Mouse (Mus musculus) T-helper 17 cell (primary cell): ENCODE results near the gene Ppp1r14b.

Experiments
- in situ Hi-C, 2 experiments: fragments of 300-600 bp; cut with MboI, MseI; formaldehyde crosslinking; loops; 1 replicate in 1 of 2; 2 replicates in 1 of 2; pipeline ENCODE4 v1.15.1; 2025; ENCODE audit warnings: high pct_unique_total_duplicates in 2 of 2

Gene Ppp1r14b

GRCm38 (mm10) chr19:6974211-6975205 lies at the start of gene Ppp1r14b:
Gene Ppp1r14b (plus strand): TSS chr19:6974968.
- in situ Hi-C loops = loop anchor here in 1 of 2 experiments (5.0 to 25.0 kb wide), 2 partner anchors 52 to 1938 kb away; partner anchors contain the start of genes B3gat3 and Esrra

DNA sequence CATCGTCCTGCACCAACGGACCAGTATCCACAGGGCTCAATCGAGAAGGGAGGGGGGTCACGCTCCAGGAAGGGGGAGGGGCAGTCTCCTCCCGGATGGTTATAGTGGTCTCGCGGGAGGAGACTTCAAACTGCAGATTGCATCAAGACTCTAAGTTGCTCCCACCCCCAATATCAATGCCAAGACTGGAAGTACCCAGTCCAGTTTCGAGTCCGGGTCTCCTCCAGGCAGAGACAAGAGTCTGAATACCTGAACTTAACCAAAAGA lies 49.5 kb upstream of the Ppp1r14b start, which contains the start of gene Catsperz:
TSS of gene Catsperz (minus strand) at position 74 of the 267 bp plus-strand sequence.
- in situ Hi-C loops = no loop called here

DNA sequence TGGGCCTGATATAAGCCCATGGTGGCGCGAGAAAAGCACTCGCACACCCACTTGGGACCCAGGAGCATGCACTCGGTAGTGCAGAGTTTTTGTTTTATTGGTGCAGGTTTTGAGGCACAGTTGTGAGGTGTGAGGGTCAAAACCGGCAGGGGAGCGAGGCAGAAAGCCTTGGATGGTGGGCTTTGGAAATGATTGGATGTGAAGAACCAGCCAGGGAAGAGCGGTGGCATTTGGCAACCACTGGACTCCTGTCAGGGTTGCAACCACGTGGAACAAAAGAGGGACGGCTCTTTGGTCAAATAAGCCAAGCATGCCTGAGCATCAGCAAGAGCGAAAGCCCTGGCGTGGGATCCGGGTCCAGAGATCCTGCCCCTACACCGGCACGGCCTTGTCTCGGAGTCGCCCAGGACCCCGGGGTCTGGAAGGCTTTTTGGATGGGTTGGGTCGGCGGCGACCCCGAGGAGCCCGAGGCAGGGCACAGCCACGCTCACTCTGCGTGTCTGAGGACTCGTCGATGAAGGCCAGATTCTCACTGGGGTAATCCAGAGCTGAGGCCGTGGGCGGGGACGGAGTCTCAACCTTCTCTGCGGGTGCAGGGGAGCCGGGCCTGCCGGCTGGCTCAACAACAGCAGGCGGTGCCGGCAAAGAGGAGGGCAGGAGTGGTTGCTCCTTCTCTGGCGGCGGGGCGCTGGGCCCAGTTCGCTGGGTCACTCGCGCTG lies 49.0 kb upstream of the Ppp1r14b start:
- in situ Hi-C loops = no loop called here

DNA sequence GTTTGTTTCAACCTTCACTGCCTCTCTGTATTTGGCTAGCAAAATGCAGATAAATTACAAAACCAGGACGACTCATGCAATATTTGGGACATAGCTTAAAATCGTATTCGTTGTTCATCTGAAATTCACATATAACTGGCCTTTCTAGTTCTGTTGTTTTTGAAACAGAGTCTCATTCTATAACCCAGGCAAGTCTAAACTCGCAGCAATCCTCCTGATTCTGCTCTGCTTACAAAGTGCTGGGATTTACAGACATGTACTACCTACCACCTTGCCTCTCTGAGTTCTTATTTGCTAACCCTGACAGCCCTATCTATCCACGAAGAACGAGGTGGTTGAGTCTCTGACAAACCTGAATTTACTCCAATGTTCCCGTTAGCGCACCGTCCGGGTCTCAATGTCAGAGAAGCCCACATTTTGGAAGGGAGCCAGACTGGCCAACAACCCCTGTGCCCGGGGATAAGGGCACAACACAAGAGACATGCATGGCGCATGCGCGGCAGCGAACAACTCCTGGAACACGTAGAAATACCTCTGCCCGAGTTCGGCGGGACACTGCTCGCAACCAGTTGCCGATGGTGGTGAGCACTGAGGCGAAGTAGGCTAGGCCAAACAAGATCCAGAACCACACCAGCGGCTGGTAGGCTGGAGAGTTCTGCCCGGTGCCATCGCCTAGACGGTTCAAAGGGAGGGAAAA lies 48.1 kb upstream of the Ppp1r14b start:
- in situ Hi-C loops = no loop called here

DNA sequence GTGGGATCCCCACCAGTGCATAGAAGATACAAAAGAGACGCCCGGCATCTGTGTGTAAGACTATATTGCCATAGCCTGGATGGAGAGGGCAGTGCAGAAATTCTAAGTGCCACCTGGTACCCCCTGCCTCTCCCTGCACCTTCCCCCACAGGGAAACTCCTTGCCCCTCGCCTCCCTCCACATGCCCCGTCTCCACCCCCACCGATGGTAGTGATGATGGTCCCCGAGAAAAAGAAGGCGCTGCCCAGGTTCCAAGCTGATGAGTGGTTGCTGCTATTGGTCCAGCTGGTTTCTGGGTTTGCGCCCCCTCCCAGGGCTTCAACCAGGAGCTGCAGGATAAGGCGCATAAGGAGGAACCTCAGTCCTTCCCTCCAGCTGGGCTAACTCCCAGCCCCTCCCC lies 46.7 kb upstream of the Ppp1r14b start:
- in situ Hi-C loops = no loop called here

- in situ Hi-C loops = loop anchor here in 1 of 2 experiments (10.0 kb wide), 1 partner anchor 246 kb away; no protein-coding TSS in a partner anchor
These were observed 43.8 kb upstream of the Ppp1r14b start for GRCm38 (mm10) chr19:6931002-6931401.

- in situ Hi-C loops = loop anchor here in 1 of 2 experiments (10.0 kb wide), 1 partner anchor 247 kb away; no protein-coding TSS in a partner anchor
These were observed 42.8 kb upstream of the Ppp1r14b start for GRCm38 (mm10) chr19:6932018-6932417.

DNA sequence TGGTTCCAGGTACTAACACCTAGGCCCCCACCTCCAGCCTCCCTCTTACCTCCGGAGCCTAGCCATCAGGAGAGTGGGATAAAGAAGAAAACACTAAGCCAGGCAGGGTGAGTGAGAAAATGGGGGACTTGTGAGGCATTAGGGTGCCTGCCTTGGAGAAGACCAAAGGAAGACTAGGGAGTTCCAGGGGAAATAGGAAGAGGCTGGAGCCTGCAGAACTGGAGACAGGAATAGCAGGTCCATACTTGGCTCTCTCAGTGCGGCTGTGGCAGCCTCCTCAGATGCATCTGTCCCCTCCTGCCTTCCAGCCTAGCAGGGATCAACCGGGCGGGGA lies 41.7 kb upstream of the Ppp1r14b start:
- in situ Hi-C loops = loop anchor here in 1 of 2 experiments (10.0 kb wide), 1 partner anchor 248 kb away; no protein-coding TSS in a partner anchor

DNA sequence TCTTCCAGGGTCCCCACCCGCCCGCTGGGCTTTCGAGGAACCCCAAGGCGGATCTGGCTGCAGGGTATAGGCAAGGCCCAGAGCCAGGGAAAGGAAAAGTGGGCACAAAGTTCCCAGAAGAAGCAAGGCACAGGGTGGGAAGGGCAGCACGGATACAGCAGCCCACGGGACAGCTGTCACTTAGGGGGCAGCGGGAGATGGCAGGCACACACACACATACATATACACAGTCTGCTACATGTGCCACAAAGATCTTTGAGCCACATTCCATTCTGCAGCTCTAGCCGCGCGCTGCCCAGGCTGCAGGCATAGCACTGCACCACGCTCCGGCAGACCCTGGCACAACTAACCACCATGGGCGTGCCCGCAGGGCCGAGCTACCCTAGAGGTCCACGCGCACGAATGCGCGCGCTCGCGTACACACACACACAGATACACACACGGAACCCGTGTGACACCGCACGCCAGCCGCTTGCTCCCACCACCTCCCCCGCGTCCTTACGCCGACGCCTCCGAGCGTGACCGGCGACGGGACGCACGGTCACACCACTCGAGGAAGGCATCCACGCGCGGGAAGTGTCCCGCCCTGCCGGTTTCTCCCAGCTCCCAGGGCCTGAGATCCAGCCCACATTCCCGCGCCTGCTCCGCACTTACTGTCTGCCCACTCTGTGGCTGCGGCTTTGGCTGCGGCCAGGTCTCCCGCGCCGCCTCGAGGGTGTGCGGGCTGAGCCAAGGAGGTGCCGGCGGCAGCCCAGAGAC lies 41.2 kb upstream of the Ppp1r14b start:
- in situ Hi-C loops = loop anchor here in 1 of 2 experiments (10.0 kb wide), 1 partner anchor 249 kb away; no protein-coding TSS in a partner anchor

GRCm38 (mm10) chr19:6934195-6934977 lies 40.4 kb upstream of the Ppp1r14b start, which contains the start of gene Kcnk4:
Gene Kcnk4 (minus strand): TSS chr19:6934515.
- in situ Hi-C loops = loop anchor here in 1 of 2 experiments (10.0 kb wide), 1 partner anchor 250 kb away; no protein-coding TSS in a partner anchor

DNA sequence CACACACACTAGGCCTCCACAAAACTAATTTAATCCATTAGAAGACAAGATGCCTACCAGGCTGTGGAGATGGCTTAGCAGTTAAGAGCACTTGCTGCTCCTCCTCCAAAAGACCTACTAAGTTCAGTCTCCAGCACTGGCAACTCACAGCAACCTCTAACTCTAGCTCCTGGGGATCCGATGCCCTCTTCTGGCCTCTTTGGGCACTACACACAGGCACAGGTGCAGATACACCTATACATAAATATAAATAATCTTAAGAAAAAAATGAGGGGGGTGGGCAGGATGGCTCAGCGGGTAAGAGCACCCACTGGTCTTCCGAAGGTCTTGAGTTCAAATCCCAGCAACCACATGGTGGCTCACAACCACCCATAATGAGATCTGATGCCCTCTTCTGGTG lies 38.5 kb upstream of the Ppp1r14b start:
- in situ Hi-C loops = loop anchor here in 1 of 2 experiments (10.0 kb wide), 1 partner anchor 251 kb away; no protein-coding TSS in a partner anchor

- in situ Hi-C loops = loop anchor here in 1 of 2 experiments (10.0 kb wide), 1 partner anchor 253 kb away; no protein-coding TSS in a partner anchor
These were observed 37.0 kb upstream of the Ppp1r14b start for GRCm38 (mm10) chr19:6937541-6938465.

DNA sequence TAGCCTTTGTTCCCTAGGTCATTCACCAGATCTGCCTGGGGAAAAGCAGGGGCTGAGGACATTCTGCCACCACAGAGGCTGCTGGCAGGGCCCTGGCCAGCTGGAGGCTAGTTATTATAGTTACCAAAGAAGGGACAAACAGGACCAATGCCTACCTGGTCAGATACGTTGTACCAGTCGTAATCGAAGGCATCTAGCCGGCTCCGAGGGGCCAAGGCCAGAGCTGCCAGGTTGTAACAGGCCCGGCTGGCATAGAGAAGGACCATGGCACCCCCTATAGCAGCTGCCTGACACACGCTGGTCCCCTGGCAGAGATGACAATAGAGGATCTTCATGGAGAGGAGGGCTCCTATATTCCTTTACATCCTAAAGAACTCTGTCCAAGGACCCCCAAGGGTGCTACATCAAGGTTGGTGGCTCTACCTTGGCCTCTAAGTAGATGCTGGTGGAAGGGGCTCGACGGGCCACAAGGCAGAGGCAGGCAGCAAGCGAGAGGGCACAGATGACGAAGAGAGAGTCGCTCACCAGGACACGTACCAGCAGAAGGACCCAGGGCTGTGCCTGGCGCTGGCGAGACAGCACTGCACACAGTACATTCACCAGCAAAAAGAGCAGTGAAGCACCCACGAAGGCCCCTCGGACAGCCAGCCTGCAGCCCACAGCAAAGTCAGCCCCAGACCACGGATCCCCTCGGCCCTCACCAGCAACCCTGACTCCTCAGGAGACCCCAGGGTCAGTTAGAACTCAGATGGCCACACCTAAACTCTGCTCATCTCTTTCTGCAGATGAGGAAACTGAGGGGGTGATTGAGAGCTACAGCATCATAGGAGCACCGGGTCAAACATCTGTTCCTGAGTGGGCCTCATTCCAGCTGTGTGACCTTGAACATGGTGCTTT lies 35.4 kb upstream of the Ppp1r14b start:
- in situ Hi-C loops = loop anchor here in 1 of 2 experiments (10.0 kb wide), 1 partner anchor 255 kb away; no protein-coding TSS in a partner anchor

- in situ Hi-C loops = no loop called here
These were observed 34.1 kb upstream of the Ppp1r14b start for GRCm38 (mm10) chr19:6940396-6941351.

GRCm38 (mm10) chr19:6941372-6942248 lies 33.2 kb upstream of the Ppp1r14b start, which contains the start of gene Bad:
Gene Bad (plus strand): TSS chr19:6941861.
- in situ Hi-C loops = no loop called here
